Mouse (Mus musculus) liver (tissue): ENCODE measurements at regions not wholly inside any gene's neighbourhood (a gene's known extent, or its start where the extent isn't known, plus 50 kb on each side); places are given as distances from the start of the nearest gene placed in this dataset.

Source experiments
- DNase-seq: peaks from one replicate; pipeline ENCODE4 v3.0.0-alpha.2; 2020; ENCODE audit warnings: mixed read lengths

DNA sequence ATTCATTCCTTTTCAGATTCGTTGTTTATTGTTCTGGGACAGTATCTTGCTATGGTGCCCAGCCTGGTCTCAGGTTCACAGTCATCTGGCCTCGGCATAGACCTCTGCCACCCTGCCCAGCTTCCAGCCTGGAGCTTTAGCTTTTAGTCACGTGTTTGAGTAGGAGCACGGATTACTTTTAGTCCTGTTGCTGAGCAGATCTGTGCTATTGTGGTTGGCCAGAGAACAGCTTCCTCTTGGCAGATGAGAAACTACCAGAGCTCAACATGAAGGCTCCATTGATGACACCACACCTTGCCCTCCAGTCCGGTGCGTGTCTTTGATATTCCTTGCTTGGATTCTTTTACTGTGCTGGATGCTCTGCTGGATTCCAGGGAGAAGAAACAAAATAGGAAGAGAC lies 54.5 kb upstream of the Etaa1 start:
- DNase-seq, result no peak
